Comparison of ENCODE assay signal across 8 mouse cellular contexts in genomic region chr1:74817219-74817618, GRCm38 (mm10). TPM values are rescaled to one million over a fixed set of nuclear protein-coding genes. Genes with fewer than 3 reads are reported as not detected.
A peak's percentile ranks its signal among the peaks of the same experiment; 100 is the strongest.
DNase-seq lines count a peak whose midpoint lies in the region; ATAC-seq and TF ChIP-seq lines count a peak whose summit lies in the region.

No protein-coding gene starts in this region.

- 11% methylated on average over 14 of the region's 14 CpGs for WGBS in embryonic facial prominence, embryonic 12.5 days
- 13% methylated on average over 14 of the region's 14 CpGs for WGBS in intestine, embryonic 15.5 days

- no peaks in the 10 kb centered on the region for H3K9me3 ChIP-seq in embryonic facial prominence, embryonic 12.5 days
- no peaks in the 10 kb centered on the region for H3K9me3 ChIP-seq in intestine, embryonic 15.5 days

- TF ChIP-seq POLR2A in myocyte (IDR thresholded peaks at IDR 0.05; ENCODE audit: insufficient read length, low read depth): no peak

- H3K9ac ChIP-seq in embryonic facial prominence, embryonic 12.5 days: peak overlapping the region; percentile 67
- peak overlapping the region; percentile 80 for H3K9ac ChIP-seq in intestine, embryonic 15.5 days

- H3K36me3 ChIP-seq in embryonic facial prominence, embryonic 12.5 days: no peaks in the 10 kb centered on the region
- H3K36me3 ChIP-seq in intestine, embryonic 15.5 days: no peaks in the 10 kb centered on the region
- H3K36me3 ChIP-seq in myocyte (ENCODE audit: control insufficient read depth, insufficient read depth): no peaks in the 10 kb centered on the region

- H3K27me3 ChIP-seq in embryonic facial prominence, embryonic 12.5 days: no peaks in the 10 kb centered on the region
- H3K27me3 ChIP-seq in intestine, embryonic 15.5 days (replicated peaks): no peaks in the 10 kb centered on the region; the same call in 1 of the 2 replicates
- H3K27me3 ChIP-seq in myocyte (ENCODE audit: control insufficient read depth, insufficient read depth, insufficient read length): no peaks in the 10 kb centered on the region

- no peak overlapping the region for H3ac ChIP-seq in myocyte (ENCODE audit: control insufficient read depth, insufficient read length)

- no peak for TF ChIP-seq CTCF in left cerebral cortex, adult 2 months (IDR thresholded peaks at IDR 0.05)

- intact Hi-C loops in left cerebral cortex, adult 2 months (cut with DNase I): loop anchor here (2.0 kb wide), 1 partner anchor 40 kb away; no protein-coding TSS in a partner anchor

- no peak for DNase-seq in left cerebral cortex, adult 2 months (ENCODE audit: extremely low spot score in 1 of 2, low spot score in 2 of 2)
- DNase-seq in left cerebral cortex, adult 18-20 months (ENCODE audit: low spot score in 2 of 2): no peak
- no peak for DNase-seq in spleen, adult 18-20 months
- no peak for DNase-seq in urinary bladder, adult 2 months (ENCODE audit: low spot score)
- DNase-seq in ovary, postnatal 14 days (ENCODE audit: low spot score): no peak

- peak overlapping the region; percentile 57 for H3K4me3 ChIP-seq in left cerebral cortex, adult 2 months
- H3K4me3 ChIP-seq in embryonic facial prominence, embryonic 12.5 days: peak overlapping the region; percentile 49
- H3K4me3 ChIP-seq in intestine, embryonic 15.5 days (replicated peaks): peak overlapping the region; percentile 65
- H3K4me3 ChIP-seq in myocyte: peak overlapping the region; percentile 31

- H3K4me2 ChIP-seq in embryonic facial prominence, embryonic 12.5 days (replicated peaks): peak overlapping the region; percentile 45
- H3K4me2 ChIP-seq in intestine, embryonic 15.5 days (replicated peaks): peak overlapping the region; percentile 70
- peak overlapping the region; percentile 80 for H3K4me2 ChIP-seq in myocyte (ENCODE audit: low read depth)

- peak overlapping the region; percentile 98 for H3K27ac ChIP-seq in left cerebral cortex, adult 2 months
- peak overlapping the region; percentile 78 for H3K27ac ChIP-seq in embryonic facial prominence, embryonic 12.5 days
- peak overlapping the region; percentile 90 for H3K27ac ChIP-seq in intestine, embryonic 15.5 days

- H3K79me2 ChIP-seq in myocyte (ENCODE audit: control insufficient read depth, insufficient read depth): no peaks in the 10 kb centered on the region

- no peak for ATAC-seq in embryonic facial prominence, embryonic 12.5 days (ENCODE audit: insufficient number of reproducible peaks, insufficient read depth, low FRiP score, low TSS enrichment)
- ATAC-seq in intestine, embryonic 15.5 days: peak; percentile 69

- no peaks in the 10 kb centered on the region for H3K4me1 ChIP-seq in embryonic facial prominence, embryonic 12.5 days
- H3K4me1 ChIP-seq in intestine, embryonic 15.5 days (replicated peaks): 0 out of 2 replicates have a peak, but pooled peaks cover 5% of the 10 kb centered on the region

TF ChIP-seq in myocyte, 11 proteins besides CTCF, POLR2A, EP300 and RAD21:
- TF ChIP-seq TCF3 (IDR thresholded peaks at IDR 0.05; ENCODE audit: insufficient read length, low read depth): no peak
- no peak for TF ChIP-seq E2F4 (IDR thresholded peaks at IDR 0.05; ENCODE audit: insufficient read depth)
- TF ChIP-seq SRF (IDR thresholded peaks at IDR 0.05; ENCODE audit: control insufficient read depth, insufficient read length, low read depth): no peak
- no peak for TF ChIP-seq MYOG (IDR thresholded peaks at IDR 0.05; ENCODE audit: control insufficient read depth in 1 of 3, insufficient read depth in 1 of 3, insufficient read length in 2 of 3, low read depth in 2 of 3)

RNA-seq across cellular contexts. Expression of gene Wnt10a, which starts 25.9 kb away (rescaled TPM):
- total RNA-seq in left cerebral cortex, adult 2 months (2021): 10 to 100 TPM; 15.0 to 18.2 TPM
- 10 to 100 TPM; 15.8 to 15.9 TPM for total RNA-seq in left cerebral cortex, adult 18-20 months (2021)
- 3.1 and 3.5 TPM in 2 replicates for polyA plus RNA-seq in embryonic facial prominence, embryonic 12.5 days (2016; fragmentation: Nextera tagmentation; extraction: Ambion mirVana)
- 0.15 and 0.16 TPM in 2 replicates for polyA plus RNA-seq in intestine, embryonic 15.5 days (2015; fragmentation: Nextera tagmentation; extraction: Ambion mirVana)
- polyA plus RNA-seq in myocyte (2012; fragmentation: generic; extraction: Trizol): 44.0 TPM
- 0.94 and 1.4 TPM in 2 replicates for polyA plus RNA-seq in urinary bladder, adult 2 months (2012; rRNA removed)

RNA-seq across cellular contexts. Expression of gene Cdk5r2, which starts 37.5 kb away (rescaled TPM):
- total RNA-seq in left cerebral cortex, adult 2 months (2021): 100 to 1,000 TPM; 365 to 389 TPM
- 100 to 1,000 TPM; 315 to 347 TPM for total RNA-seq in left cerebral cortex, adult 18-20 months (2021)
- 0.31 and 0.47 TPM in 2 replicates for polyA plus RNA-seq in embryonic facial prominence, embryonic 12.5 days (2016; fragmentation: Nextera tagmentation; extraction: Ambion mirVana)
- 0.13 and 0.16 TPM in 2 replicates for polyA plus RNA-seq in intestine, embryonic 15.5 days (2015; fragmentation: Nextera tagmentation; extraction: Ambion mirVana)
- polyA plus RNA-seq in myocyte (2012; fragmentation: generic; extraction: Trizol): 0.05 TPM
- 0.03 and 0.13 TPM in 2 replicates for polyA plus RNA-seq in urinary bladder, adult 2 months (2012; rRNA removed)

RNA-seq across cellular contexts. Expression of gene Wnt6, which starts 45.5 kb away (rescaled TPM):
- total RNA-seq in left cerebral cortex, adult 2 months (2021): 1 to 10 TPM; 2.1 to 4.7 TPM
- 1 to 10 TPM; 3.3 to 4.5 TPM for total RNA-seq in left cerebral cortex, adult 18-20 months (2021)
- 30.1 and 30.8 TPM in 2 replicates for polyA plus RNA-seq in embryonic facial prominence, embryonic 12.5 days (2016; fragmentation: Nextera tagmentation; extraction: Ambion mirVana)
- polyA plus RNA-seq in intestine, embryonic 15.5 days (2015; fragmentation: Nextera tagmentation; extraction: Ambion mirVana): 0.18 and 0.58 TPM in 2 replicates
- polyA plus RNA-seq in myocyte (2012; fragmentation: generic; extraction: Trizol): 3.1 TPM
- polyA plus RNA-seq in urinary bladder, adult 2 months (2012; rRNA removed): 2.3 and 2.6 TPM in 2 replicates
